Mouse (Mus musculus) stomach, embryonic 15.5 days (tissue): ENCODE data around the gene Krtap1-5. TPM values are rescaled to one million over a fixed set of nuclear protein-coding genes. Genes with fewer than 3 reads are reported as not detected.

Experiments used
- polyA plus RNA-seq: library from polyadenylated mRNA; unstranded; fragments of >200 nt; fragmentation: Nextera tagmentation; extraction: Ambion mirVana; gene quantifications from 2 replicates; pipeline ENCODE4 v1.2.1, GENCODE M21; 2015

Krtap1-5 gene
- polyA plus RNA-seq, 1 experiment from 2014 or later: not detected

Other genes starting within 250 kb of the Krtap1-5 start
- gene Krt26, start 243.1 kb downstream of the Krtap1-5 start, polyA plus RNA-seq: 0.06 TPM in 1 of 2 replicates, not detected in the other
- not detected in 2 replicates for gene Krt27, start 229.9 kb downstream of the Krtap1-5 start, polyA plus RNA-seq
- gene Krt28, start 206.1 kb downstream of the Krtap1-5 start, polyA plus RNA-seq: 0.08 TPM in 2 replicates
- gene Krt10, start 191.7 kb downstream of the Krtap1-5 start, polyA plus RNA-seq: 22.2 and 24.5 TPM in 2 replicates
- gene Krt12, start 158.8 kb downstream of the Krtap1-5 start, polyA plus RNA-seq: 0.09 TPM in 1 of 2 replicates, not detected in the other
- 17.1 and 19.7 TPM in 2 replicates for gene Krt20, start 142.9 kb downstream of the Krtap1-5 start, polyA plus RNA-seq
- 33.1 and 41.9 TPM in 2 replicates for gene Krt23, start 87.9 kb downstream of the Krtap1-5 start, polyA plus RNA-seq
- gene Krt39, start 59.7 kb downstream of the Krtap1-5 start, polyA plus RNA-seq: not detected in 2 replicates
- not detected in 2 replicates for gene Krt40, start 37.9 kb downstream of the Krtap1-5 start, polyA plus RNA-seq
- gene Krtap3-3, start 30.2 kb downstream of the Krtap1-5 start, polyA plus RNA-seq: not detected in 2 replicates
- gene Krtap3-2, start 24.2 kb downstream of the Krtap1-5 start, polyA plus RNA-seq: not detected in 2 replicates
- gene Gm11939, start 21.6 kb downstream of the Krtap1-5 start, polyA plus RNA-seq: not detected in 2 replicates
- not detected in 2 replicates for gene Krtap3-1, start 14.4 kb downstream of the Krtap1-5 start, polyA plus RNA-seq
- gene Krtap1-4, start 2.6 kb upstream of the Krtap1-5 start, polyA plus RNA-seq: not detected in 2 replicates
- gene Krtap1-3, start 10.3 kb upstream of the Krtap1-5 start, polyA plus RNA-seq: not detected in 2 replicates
- gene Krtap9-3, start 17.1 kb upstream of the Krtap1-5 start, polyA plus RNA-seq: not detected in 2 replicates
- gene Gm11938, start 22.3 kb upstream of the Krtap1-5 start, polyA plus RNA-seq: not detected in 2 replicates
- not detected in 2 replicates for gene Gm11937, start 29.2 kb upstream of the Krtap1-5 start, polyA plus RNA-seq
- not detected in 2 replicates for gene Krtap2-4, start 33.8 kb upstream of the Krtap1-5 start, polyA plus RNA-seq
- not detected in 2 replicates for gene Gm11562, start 39.4 kb upstream of the Krtap1-5 start, polyA plus RNA-seq
- not detected in 2 replicates for gene Krtap4-1, start 47.2 kb upstream of the Krtap1-5 start, polyA plus RNA-seq
- gene Krtap4-2, start 54.1 kb upstream of the Krtap1-5 start, polyA plus RNA-seq: not detected in 2 replicates
- gene Krtap4-7, start 63.1 kb upstream of the Krtap1-5 start, polyA plus RNA-seq: not detected in 2 replicates
- not detected in 2 replicates for gene Gm11555, start 69.2 kb upstream of the Krtap1-5 start, polyA plus RNA-seq
- gene Gm11563, start 77.9 kb upstream of the Krtap1-5 start, polyA plus RNA-seq: not detected in 2 replicates
- not detected in 2 replicates for gene Krtap4-6, start 84.9 kb upstream of the Krtap1-5 start, polyA plus RNA-seq
- gene Gm14190, start 109.7 kb upstream of the Krtap1-5 start, polyA plus RNA-seq: not detected in 2 replicates
- gene Gm14180, start 153.3 kb upstream of the Krtap1-5 start, polyA plus RNA-seq: not detected in 2 replicates
- gene Gm11595, start 191.9 kb upstream of the Krtap1-5 start, polyA plus RNA-seq: not detected in 2 replicates
- gene Krtap4-8, start 199.7 kb upstream of the Krtap1-5 start, polyA plus RNA-seq: not detected in 2 replicates
- gene Krtap4-9, start 204.2 kb upstream of the Krtap1-5 start, polyA plus RNA-seq: not detected in 2 replicates
- gene Gm11596, start 212.5 kb upstream of the Krtap1-5 start, polyA plus RNA-seq: not detected in 2 replicates
- gene Gm11569, start 217.9 kb upstream of the Krtap1-5 start, polyA plus RNA-seq: not detected in 2 replicates
- gene Gm11554, start 223.4 kb upstream of the Krtap1-5 start, polyA plus RNA-seq: not detected in 2 replicates
- gene Krtap4-13, start 228.9 kb upstream of the Krtap1-5 start, polyA plus RNA-seq: not detected in 2 replicates
- gene Gm11564, start 234.7 kb upstream of the Krtap1-5 start, polyA plus RNA-seq: not detected in 2 replicates